Mouse (Mus musculus): ENCODE data around the gene Gm47969. TPM values are rescaled to one million over a fixed set of nuclear protein-coding genes. Genes with fewer than 3 reads are reported as not detected.
"Not testable (repeated sequence)": the region's sequence is repeated elsewhere in the genome, so short reads cannot be mapped to it uniquely, and the experiment has no call there.

Gene Gm47969
- polyA plus RNA-seq (2016; fragmentation: Nextera tagmentation; extraction: Ambion mirVana): not detected in 2 replicates

DNA sequence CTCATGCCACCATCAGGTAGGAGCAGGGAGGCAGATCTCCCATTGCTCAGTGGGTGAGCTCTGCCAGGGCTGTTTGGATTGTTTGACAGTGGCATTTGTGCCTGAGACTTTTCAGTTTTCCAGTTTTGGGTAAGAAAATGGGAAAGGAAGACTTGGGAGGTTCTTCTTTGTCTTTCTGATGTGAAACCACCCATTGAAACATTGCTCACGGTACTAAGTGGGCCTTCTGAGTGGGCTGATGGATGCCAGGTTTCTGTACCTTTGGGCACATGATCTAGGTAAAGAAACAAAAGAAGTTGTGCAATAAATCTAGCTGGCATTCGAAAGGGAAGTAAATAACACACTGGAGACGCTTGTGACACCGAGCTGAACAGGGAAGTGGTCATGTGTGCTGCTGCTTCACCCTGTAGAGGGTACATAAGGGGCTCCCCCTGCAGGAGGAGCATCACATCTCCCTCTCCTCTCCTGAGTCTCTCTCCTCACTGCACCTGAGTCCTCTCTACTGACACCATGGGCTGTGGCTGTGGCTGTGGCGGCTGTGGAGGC, at the start of gene Gm47969:
Gene Gm47969, plus strand, starts transcription at position 51 of the 546 bp plus-strand sequence.
- Histone ChIP-seq H3K4me3 (no peak within 1 kb of the TSS), H3K9me3 (no peaks in the 10 kb centered on the region), H3K27ac (no peak within 1 kb of the TSS), H3K27me3 (ENCODE audit: poor library complexity, severe bottlenecking) (no peaks in the 10 kb centered on the region), H3K4me1 (no peaks in the 10 kb centered on the region), H3K36me3 (replicated peaks) (no peaks in the 10 kb centered on the region)
- 90% methylated on average over 5 of the region's 5 CpGs for WGBS
- no peak for DNase-seq (ENCODE audit: extremely low spot score, low spot score)

DNA sequence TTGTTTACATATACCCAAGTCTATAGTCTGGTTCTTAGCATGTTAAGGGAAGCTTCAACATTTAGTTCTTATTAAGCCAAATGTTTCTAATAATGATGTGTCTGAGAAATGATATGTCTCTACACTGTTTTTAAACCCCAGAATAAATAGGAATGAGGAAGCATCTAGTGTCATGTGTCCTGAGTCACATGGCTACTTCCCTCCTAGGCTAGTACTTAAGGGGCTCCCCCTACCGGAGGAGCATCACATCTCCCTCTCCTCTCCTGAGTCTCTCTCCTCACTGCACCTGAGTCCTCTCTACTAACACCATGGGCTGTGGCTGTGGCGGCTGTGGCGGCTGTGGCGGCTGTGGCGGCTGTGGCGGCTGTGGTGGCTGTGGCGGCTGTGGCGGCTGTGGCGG, 44.4 kb upstream of the Gm47969 start, which contains the start of gene Gm47959:
Gene Gm47959, plus strand, starts transcription at position 243 of the 400 bp plus-strand sequence.
- not testable (repeated sequence) for H3K27ac ChIP-seq; H3K9me3 ChIP-seq; H3K27me3 ChIP-seq (ENCODE audit: poor library complexity, severe bottlenecking); DNase-seq (ENCODE audit: extremely low spot score, low spot score); H3K36me3 ChIP-seq (replicated peaks); H3K4me3 ChIP-seq; H3K4me1 ChIP-seq
- 96% methylated on average over 9 of the region's 9 CpGs for WGBS

DNA sequence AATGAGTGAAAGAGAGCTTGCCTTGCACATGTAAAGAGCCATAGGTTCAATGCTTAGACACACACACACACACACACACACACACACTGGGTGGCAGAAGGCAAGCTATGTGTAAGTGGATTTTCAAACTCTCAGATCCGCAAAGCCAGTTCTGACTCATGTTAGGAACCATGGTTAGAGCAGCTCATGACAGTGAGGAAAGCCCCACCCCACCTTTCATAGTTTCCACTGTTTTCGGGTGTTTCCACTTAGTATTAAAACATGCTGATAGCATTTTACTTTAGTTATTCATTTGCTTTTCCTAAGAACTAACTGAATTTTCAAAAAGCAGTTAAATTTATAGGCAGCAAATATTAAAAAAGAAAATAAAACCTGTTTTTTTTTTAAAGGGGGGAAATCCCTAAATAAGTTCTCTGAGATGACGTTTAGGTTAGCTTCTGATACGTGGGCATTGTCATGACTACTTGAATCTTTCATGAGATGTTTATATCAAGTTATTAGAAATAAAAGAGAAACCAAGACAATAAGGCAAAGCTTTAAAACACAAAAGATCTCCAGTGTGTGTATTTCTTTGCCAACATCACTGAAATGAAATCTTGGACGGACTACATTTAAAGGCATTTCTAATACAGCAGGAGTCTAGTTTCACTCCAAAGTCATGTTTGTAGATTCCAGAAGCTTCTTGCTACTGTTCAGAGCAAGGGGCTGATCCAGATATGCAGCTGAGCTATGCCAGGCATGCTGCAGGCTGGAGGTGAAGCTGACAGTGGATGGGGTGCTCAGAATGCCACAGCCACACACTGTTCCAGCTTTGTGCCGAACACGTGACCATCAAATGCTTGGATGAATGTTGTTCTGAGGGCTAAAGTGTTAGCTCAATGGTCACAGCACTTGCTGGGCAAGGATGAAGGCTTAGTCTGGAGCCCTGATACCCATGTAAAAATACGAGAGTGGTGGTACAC, 38.2 kb upstream of the Gm47969 start:
- 85% methylated on average over 8 of the region's 8 CpGs for WGBS
- Histone ChIP-seq H3K36me3 (replicated peaks) (no peaks in the 10 kb centered on the region), H3K4me1 (no peaks in the 10 kb centered on the region), H3K4me3 (no peak overlapping the region), H3K9me3 (no peaks in the 10 kb centered on the region), H3K27me3 (ENCODE audit: poor library complexity, severe bottlenecking) (no peaks in the 10 kb centered on the region), H3K27ac (no peak overlapping the region)
- no peak for DNase-seq (ENCODE audit: extremely low spot score, low spot score)

DNA sequence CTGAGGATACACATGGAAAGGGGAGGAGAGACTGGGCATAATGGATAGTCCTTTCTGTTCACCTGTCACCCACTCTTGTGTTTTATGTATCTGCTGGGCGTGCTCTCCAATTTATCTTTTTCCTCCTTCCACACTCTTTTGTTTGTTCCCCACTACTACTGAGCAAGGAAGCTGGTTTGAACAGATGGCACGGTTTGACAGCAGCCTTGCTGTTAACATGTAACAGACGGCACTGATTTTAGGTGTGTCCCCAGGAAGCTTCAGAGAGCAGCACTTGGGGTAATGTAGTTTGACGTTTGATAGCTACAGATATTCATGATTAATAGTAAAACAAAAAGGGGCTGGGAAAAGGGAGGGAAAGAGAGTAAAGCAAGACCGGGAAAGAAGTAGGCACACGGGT, 37.3 kb upstream of the Gm47969 start:
- no peaks in the 10 kb centered on the region for H3K36me3 ChIP-seq (replicated peaks)
- no peaks in the 10 kb centered on the region for H3K4me1 ChIP-seq
- H3K4me3 ChIP-seq: no peak overlapping the region
- H3K27ac ChIP-seq: no peak overlapping the region
- DNase-seq (ENCODE audit: extremely low spot score, low spot score): no peak
- H3K27me3 ChIP-seq (ENCODE audit: poor library complexity, severe bottlenecking): no peaks in the 10 kb centered on the region
- H3K9me3 ChIP-seq: no peaks in the 10 kb centered on the region
- 85% methylated on average over 6 of the region's 6 CpGs for WGBS

DNA sequence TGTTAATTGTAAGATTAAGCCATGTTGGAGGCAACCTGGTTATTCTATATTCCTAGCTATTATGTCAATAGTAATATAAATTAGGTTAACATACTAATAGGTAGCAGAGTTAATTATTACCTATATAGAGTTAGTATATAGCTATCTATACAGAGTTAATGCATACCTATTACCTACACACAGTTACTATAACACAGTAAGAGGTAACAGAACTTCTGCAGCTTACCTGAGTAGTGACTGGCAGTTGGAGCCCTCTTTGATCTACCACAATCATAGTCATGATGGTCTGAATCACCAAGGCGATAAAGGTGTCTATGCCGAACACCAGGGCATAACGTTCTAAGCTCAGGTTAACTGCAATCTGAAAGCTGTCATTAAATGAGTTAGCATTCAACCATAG, 30.3 kb upstream of the Gm47969 start:
- 91% methylated on average over 3 of the region's 3 CpGs for WGBS

DNA sequence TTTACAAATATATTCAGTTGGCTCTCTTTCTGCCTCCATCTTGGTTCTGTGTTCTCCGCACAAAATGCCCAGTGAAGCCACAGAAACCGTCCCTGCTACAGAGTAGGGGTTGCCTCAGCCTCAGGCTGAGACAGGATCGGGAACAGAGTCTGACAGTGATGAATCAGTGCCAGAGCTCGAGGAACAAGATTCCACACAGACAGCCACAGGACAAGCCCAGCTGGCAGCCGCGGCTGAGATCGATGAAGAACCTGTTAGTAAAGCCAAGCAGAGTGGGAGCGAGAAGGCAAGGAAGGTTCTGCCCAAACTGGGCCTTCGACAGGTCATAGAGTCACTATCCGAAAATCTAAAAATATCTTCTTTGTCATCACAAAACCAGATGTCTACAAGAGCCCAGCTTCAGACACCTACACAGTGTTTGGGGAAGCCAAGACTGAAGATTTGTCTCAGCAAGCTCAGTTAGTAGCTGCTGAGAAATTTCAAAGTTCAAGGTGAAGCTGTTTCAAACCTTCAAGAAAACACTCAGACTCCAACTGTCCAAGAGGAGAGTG, 29.3 kb upstream of the Gm47969 start:
- Histone ChIP-seq H3K4me3 (no peak overlapping the region), H3K9me3 (no peaks in the 10 kb centered on the region), H3K27ac (no peak overlapping the region), H3K4me1 (no peaks in the 10 kb centered on the region), H3K27me3 (ENCODE audit: poor library complexity, severe bottlenecking) (no peaks in the 10 kb centered on the region), H3K36me3 (replicated peaks) (no peaks in the 10 kb centered on the region)
- 89% methylated on average over 10 of the region's 10 CpGs for WGBS
- DNase-seq (ENCODE audit: extremely low spot score, low spot score): no peak

More for the DNA sequence above, 30.3 kb upstream of the Gm47969 start:
- Histone ChIP-seq H3K4me1 (no peaks in the 10 kb centered on the region), H3K27me3 (ENCODE audit: poor library complexity, severe bottlenecking) (no peaks in the 10 kb centered on the region), H3K27ac (no peak overlapping the region), H3K36me3 (replicated peaks) (no peaks in the 10 kb centered on the region), H3K4me3 (no peak overlapping the region), H3K9me3 (no peaks in the 10 kb centered on the region)
- DNase-seq (ENCODE audit: extremely low spot score, low spot score): no peak

DNA sequence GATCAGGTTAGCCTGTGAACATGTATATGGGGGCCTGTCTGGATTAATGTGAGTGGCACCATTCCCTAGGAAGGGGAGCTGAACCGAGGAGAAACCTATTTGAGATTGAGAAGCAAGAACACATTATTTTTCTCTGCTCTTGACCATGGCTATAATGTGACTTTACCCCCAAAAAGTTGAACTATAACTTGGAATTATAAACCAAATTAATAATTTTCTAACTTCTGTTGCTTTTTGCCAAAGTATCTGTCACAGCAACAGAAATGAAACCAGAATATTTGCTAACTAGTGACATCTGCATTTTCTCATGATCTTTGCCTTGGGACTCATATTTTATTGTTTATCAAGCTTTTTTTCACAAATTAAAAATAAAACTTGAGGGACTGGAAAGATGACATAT, 28.2 kb upstream of the Gm47969 start:
- no peak overlapping the region for H3K27ac ChIP-seq
- 78% methylated on average over 1 of the region's 1 CpGs for WGBS
- H3K36me3 ChIP-seq (replicated peaks): no peaks in the 10 kb centered on the region
- no peaks in the 10 kb centered on the region for H3K4me1 ChIP-seq
- no peaks in the 10 kb centered on the region for H3K9me3 ChIP-seq
- no peaks in the 10 kb centered on the region for H3K27me3 ChIP-seq (ENCODE audit: poor library complexity, severe bottlenecking)
- H3K4me3 ChIP-seq: no peak overlapping the region
- DNase-seq (ENCODE audit: extremely low spot score, low spot score): no peak

DNA sequence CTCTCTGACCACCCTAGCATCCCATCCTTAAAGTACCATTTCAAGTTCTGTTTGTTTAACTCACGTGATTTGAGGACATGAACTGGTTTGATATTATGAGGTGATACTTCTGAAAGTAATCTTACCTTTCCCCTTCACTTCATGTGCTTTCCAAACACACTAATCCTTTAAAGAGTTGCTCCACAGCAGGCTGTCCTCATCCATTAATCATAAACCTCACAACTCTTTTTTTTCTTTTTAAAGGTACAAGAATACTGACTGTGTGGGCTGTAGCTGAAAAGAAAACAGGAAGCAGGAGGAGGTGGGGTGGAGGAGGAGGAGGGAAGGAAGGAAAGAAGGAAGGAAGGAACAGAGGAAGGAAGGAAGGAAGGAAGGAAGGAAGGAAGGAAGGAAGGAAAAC, 12.8 kb upstream of the Gm47969 start:
- no peak for DNase-seq (ENCODE audit: extremely low spot score, low spot score)
- H3K4me3 ChIP-seq: no peak overlapping the region
- H3K9me3 ChIP-seq: no peaks in the 10 kb centered on the region
- 0 out of 2 replicates have a peak, but pooled peaks cover 3% of the 10 kb centered on the region for H3K27me3 ChIP-seq (ENCODE audit: poor library complexity, severe bottlenecking)
- no peak overlapping the region for H3K27ac ChIP-seq
- H3K36me3 ChIP-seq (replicated peaks): no peaks in the 10 kb centered on the region
- peaks cover 5% of the 10 kb centered on the region; the same call in 1 of the 2 replicates for H3K4me1 ChIP-seq
- WGBS: 71% methylated on average over 1 of the region's 1 CpGs

DNA sequence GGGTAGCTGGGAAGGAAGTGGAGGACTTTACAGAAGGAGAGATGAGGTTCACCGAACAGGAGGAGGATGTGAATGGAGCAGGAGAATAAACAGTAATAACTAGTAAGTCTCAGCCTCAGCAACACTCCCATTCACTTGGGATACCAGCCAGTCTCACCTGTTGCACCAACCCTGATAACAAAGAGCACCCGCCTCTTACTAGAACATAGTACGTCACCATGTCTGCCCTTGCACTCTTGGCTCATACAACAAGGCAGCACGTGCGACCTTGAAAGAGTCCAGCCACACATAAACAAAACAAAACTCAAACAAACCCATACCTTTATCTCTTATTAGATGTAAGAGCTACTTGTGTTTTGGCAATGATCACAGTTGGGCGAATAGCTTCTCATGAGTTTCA, 12.2 kb upstream of the Gm47969 start:
- no peak overlapping the region for H3K4me3 ChIP-seq
- no peaks in the 10 kb centered on the region for H3K36me3 ChIP-seq (replicated peaks)
- peaks cover 5% of the 10 kb centered on the region; the same call in 1 of the 2 replicates for H3K4me1 ChIP-seq
- no peak for DNase-seq (ENCODE audit: extremely low spot score, low spot score)
- 94% methylated on average over 6 of the region's 6 CpGs for WGBS
- H3K27me3 ChIP-seq (ENCODE audit: poor library complexity, severe bottlenecking): 0 out of 2 replicates have a peak, but pooled peaks cover 3% of the 10 kb centered on the region
- no peak overlapping the region for H3K27ac ChIP-seq
- no peaks in the 10 kb centered on the region for H3K9me3 ChIP-seq

DNA sequence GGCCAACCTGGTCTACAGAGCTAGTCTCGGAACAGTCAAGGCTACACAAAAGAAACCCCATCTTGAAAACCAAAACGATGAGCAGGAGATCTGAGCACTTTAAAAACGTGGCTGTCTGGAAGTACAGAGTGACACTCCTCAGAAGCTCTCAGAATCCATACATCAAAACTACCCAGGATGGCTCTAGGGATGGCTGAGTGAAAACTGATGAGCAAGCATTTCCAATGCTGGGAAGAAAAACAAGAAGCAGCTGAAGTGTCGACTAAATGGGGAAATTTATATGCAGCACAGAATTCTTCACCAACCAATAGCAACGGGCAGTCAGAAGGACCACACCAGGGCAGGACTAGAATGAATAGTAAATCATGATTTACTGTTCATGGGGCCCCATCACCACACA, 10.2 kb upstream of the Gm47969 start:
- Histone ChIP-seq H3K4me1 (peaks cover 16% of the 10 kb centered on the region), H3K27ac (no peak overlapping the region), H3K4me3 (no peak overlapping the region), H3K36me3 (replicated peaks) (no peaks in the 10 kb centered on the region), H3K27me3 (ENCODE audit: poor library complexity, severe bottlenecking) (peaks cover 10% of the 10 kb centered on the region; the same call in 1 of the 2 replicates), H3K9me3 (no peaks in the 10 kb centered on the region)
- 81% methylated on average over 5 of the region's 5 CpGs for WGBS
- DNase-seq (ENCODE audit: extremely low spot score, low spot score): no peak

DNA sequence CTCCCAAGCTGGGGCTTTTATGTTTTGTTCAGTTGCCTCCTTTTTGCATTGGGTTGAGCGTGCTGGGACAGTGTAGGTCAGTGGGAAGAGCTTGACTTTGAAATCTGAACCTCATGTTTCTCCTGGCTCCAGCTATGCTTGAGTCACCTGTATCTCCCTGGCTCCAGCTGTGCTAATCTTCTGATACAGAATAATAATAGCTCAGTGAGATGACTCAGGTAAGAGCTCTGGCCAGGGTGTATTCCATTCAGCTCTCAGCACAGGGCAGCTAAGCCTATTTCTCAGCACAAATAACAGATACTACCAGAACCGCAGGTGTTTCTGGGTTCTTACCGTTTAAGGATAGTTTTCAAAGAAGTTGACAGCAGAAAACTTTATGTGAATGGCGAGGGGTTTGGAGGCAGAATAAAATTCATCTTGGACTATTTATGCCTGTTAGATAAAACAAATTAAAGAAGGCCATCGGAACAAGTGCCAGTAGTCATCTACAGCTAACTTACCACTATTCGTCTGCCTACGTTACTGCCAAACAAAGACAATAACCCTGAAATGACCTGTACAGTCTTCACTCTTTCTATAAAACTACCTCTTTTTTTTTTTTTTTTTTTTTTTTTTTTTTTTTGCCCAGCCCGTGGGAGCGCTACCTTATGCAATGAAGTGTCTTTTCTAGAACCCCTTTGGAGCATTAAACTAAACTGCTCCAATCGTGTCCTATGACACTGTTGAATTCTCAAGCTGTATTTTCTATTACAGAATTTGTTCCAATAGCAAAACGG, 7.7 kb upstream of the Gm47969 start:
- H3K27ac ChIP-seq: no peak overlapping the region
- no peak for DNase-seq (ENCODE audit: extremely low spot score, low spot score)
- H3K4me1 ChIP-seq: peaks cover 16% of the 10 kb centered on the region
- H3K9me3 ChIP-seq: no peaks in the 10 kb centered on the region
- 59% methylated on average over 11 of the region's 11 CpGs for WGBS
- no peak overlapping the region for H3K4me3 ChIP-seq
- peaks cover 10% of the 10 kb centered on the region; the same call in 1 of the 2 replicates for H3K27me3 ChIP-seq (ENCODE audit: poor library complexity, severe bottlenecking)
- H3K36me3 ChIP-seq (replicated peaks): no peaks in the 10 kb centered on the region

DNA sequence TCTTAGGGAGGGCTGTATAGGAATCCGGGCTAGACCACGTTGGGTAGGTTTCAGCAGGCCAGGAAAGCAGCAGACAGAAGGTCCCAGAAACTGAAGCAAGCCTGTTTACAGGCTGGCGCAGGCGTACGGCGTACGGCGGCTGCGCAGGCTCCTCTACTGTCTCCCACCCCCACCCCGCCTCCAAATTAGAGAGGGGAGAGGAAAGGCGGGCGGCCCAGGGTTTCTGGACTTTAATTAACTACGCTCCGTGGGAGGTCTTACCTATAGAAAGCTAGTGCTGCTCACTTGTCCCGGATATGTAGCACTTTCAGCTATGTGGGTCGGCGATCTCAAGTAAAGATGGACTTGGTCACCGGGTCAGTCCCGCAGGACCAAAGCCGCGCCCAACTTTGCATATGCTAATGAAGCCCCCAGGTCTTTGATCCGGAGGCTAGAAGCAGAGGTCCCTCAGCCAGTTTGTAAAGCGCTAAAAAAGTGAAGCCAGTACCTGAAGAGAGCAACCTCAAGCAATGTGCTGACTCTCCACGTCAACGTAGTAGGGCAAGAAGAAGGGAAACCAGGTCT, 6.5 kb upstream of the Gm47969 start, which contains the start of gene Slc19a3:
Gene Slc19a3, minus strand, starts transcription at position 340 of the 564 bp plus-strand sequence.
- Histone ChIP-seq H3K27ac (peak within 1 kb of the TSS; percentile 70), H3K4me3 (peak within 1 kb of the TSS; percentile 60), H3K36me3 (replicated peaks) (no peaks in the 10 kb centered on the region), H3K27me3 (ENCODE audit: poor library complexity, severe bottlenecking) (peaks cover 10% of the 10 kb centered on the region; the same call in 1 of the 2 replicates), H3K9me3 (no peaks in the 10 kb centered on the region), H3K4me1 (peaks cover 16% of the 10 kb centered on the region)
- peak; percentile 47 for DNase-seq (ENCODE audit: extremely low spot score, low spot score)
- WGBS: 1% methylated on average over 25 of the region's 25 CpGs

All from forebrain, embryonic 10.5 days (tissue).